Mouse (Mus musculus): ENCODE measurements around the gene Nr1i3. TPM values are rescaled to one million over a fixed set of nuclear protein-coding genes. Genes with fewer than 3 reads are reported as not detected.
A peak's percentile ranks its signal among the peaks of the same experiment; 100 is the strongest.
"Not testable (repeated sequence)": the region's sequence is repeated elsewhere in the genome, so short reads cannot be mapped to it uniquely, and the experiment has no call there.

Nr1i3 gene
- total RNA-seq, 2 experiments from 2014 or later: 0.10 TPM; not detected in 1

- ATAC-seq (replicated peaks; ENCODE audit: poor library complexity, severe bottlenecking): no peak
These were observed 13.0 kb downstream of the Nr1i3 start for GRCm38 (mm10) chr1:171226780-171227179.

- no peak for ATAC-seq (replicated peaks; ENCODE audit: poor library complexity, severe bottlenecking)
These were observed 14.1 kb downstream of the Nr1i3 start for GRCm38 (mm10) chr1:171227879-171228278.

GRCm38 (mm10) chr1:171229750-171230149 lies 16.0 kb downstream of the Nr1i3 start:
- no peak for ATAC-seq (replicated peaks; ENCODE audit: poor library complexity, severe bottlenecking)

- no peak for ATAC-seq (replicated peaks; ENCODE audit: poor library complexity, severe bottlenecking)
These were observed 16.4 kb downstream of the Nr1i3 start for GRCm38 (mm10) chr1:171230215-171230614.

GRCm38 (mm10) chr1:171231844-171232243 lies 18.1 kb downstream of the Nr1i3 start:
- peak; percentile 61 for ATAC-seq (replicated peaks; ENCODE audit: poor library complexity, severe bottlenecking)

- no peak for ATAC-seq (replicated peaks; ENCODE audit: poor library complexity, severe bottlenecking)
These were observed 18.6 kb downstream of the Nr1i3 start for GRCm38 (mm10) chr1:171232348-171232747.

- ATAC-seq (replicated peaks; ENCODE audit: poor library complexity, severe bottlenecking): peak; percentile 45
These were observed 19.3 kb downstream of the Nr1i3 start for GRCm38 (mm10) chr1:171232800-171233730.

- peak; percentile 64 for ATAC-seq (replicated peaks; ENCODE audit: poor library complexity, severe bottlenecking)
These were observed 20.4 kb downstream of the Nr1i3 start, which contains the start of gene Fcer1g for GRCm38 (mm10) chr1:171234126-171234525. Gene Fcer1g (minus strand): TSS chr1:171234365.

- peak; percentile 24 for ATAC-seq (replicated peaks; ENCODE audit: poor library complexity, severe bottlenecking)
These were observed 20.8 kb downstream of the Nr1i3 start for GRCm38 (mm10) chr1:171234538-171234937.

GRCm38 (mm10) chr1:171235791-171236190 lies 22.0 kb downstream of the Nr1i3 start:
- no peak for ATAC-seq (replicated peaks; ENCODE audit: poor library complexity, severe bottlenecking)

GRCm38 (mm10) chr1:171237438-171237837 lies 23.7 kb downstream of the Nr1i3 start:
- ATAC-seq (replicated peaks; ENCODE audit: poor library complexity, severe bottlenecking): no peak

- ATAC-seq (replicated peaks; ENCODE audit: poor library complexity, severe bottlenecking): peak; percentile 65
These were observed 24.7 kb downstream of the Nr1i3 start for GRCm38 (mm10) chr1:171238463-171238862.

- no peak for ATAC-seq (replicated peaks; ENCODE audit: poor library complexity, severe bottlenecking)
These were observed 26.4 kb downstream of the Nr1i3 start for GRCm38 (mm10) chr1:171239992-171240744.

- ATAC-seq (replicated peaks; ENCODE audit: poor library complexity, severe bottlenecking): no peak
These were observed 27.1 kb downstream of the Nr1i3 start for GRCm38 (mm10) chr1:171240911-171241310.

GRCm38 (mm10) chr1:171241952-171242351 lies 28.2 kb downstream of the Nr1i3 start:
- ATAC-seq (replicated peaks; ENCODE audit: poor library complexity, severe bottlenecking): not testable (repeated sequence)

- no peak for ATAC-seq (replicated peaks; ENCODE audit: poor library complexity, severe bottlenecking)
These were observed 31.6 kb downstream of the Nr1i3 start for GRCm38 (mm10) chr1:171245353-171245752.

GRCm38 (mm10) chr1:171246709-171247452 lies 33.1 kb downstream of the Nr1i3 start:
- ATAC-seq (replicated peaks; ENCODE audit: poor library complexity, severe bottlenecking): peak; percentile 94

GRCm38 (mm10) chr1:171247453-171247841 lies 33.7 kb downstream of the Nr1i3 start:
- ATAC-seq (replicated peaks; ENCODE audit: poor library complexity, severe bottlenecking): peak; percentile 32

- ATAC-seq (replicated peaks; ENCODE audit: poor library complexity, severe bottlenecking): no peak
These were observed 34.1 kb downstream of the Nr1i3 start for GRCm38 (mm10) chr1:171247916-171248315.

Measured in granulocyte monocyte progenitor cell, adult 5-6 weeks (primary cell).